Mouse (Mus musculus) mature B cell (primary cell): ENCODE results near the gene Fam50a.
"Not testable (repeated sequence)": the region's sequence is repeated elsewhere in the genome, so short reads cannot be mapped to it uniquely, and the experiment has no call there.

Experiments
- in situ Hi-C: fragments of 300-500 bp; cut with MboI; formaldehyde crosslinking; loops from 2 replicates; pipeline ENCODE4 v1.14.3; 2019

Fam50a gene

DNA sequence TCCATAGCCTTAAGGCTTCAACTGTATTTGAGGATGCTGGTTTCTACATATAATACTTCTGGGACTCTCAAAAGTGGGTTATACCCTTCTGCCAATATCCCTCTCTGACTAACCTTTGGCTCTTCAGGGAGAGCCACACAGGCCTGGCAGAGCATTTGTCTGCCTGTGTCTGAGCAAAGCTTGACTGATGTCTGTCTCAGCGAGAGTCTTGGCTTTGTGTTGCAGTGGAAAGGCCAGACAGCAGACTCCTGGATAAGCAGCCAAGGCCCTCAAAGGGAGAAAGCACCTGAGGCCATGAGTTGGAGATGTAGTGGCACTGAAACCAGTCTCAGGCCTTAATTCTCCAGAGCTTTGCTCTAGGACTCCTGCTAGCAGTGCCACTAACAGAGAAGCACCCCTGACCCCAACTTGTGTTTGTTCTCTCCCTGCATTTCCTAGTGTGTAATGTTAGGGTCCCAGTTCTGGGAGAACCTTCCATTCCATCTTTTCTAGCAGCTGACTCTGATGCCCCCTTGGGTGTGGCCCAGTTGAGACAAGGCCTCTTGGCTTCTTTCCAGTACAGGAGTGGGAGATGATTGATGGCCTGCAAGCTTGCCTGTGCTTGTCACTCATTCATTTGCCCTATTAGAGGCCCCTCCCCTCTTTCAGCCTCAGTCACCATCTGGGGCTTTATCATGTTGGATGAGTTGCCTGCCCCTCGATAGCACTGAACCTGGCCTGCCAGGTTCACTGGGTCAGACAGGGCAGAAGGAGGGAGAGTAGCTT lies 17.5 kb downstream of the Fam50a start:
- in situ Hi-C loops: no loop called here

GRCm38 (mm10) chrX:74352645-74353466 lies 40.0 kb downstream of the Fam50a start:
- in situ Hi-C loops: no loop called here

DNA sequence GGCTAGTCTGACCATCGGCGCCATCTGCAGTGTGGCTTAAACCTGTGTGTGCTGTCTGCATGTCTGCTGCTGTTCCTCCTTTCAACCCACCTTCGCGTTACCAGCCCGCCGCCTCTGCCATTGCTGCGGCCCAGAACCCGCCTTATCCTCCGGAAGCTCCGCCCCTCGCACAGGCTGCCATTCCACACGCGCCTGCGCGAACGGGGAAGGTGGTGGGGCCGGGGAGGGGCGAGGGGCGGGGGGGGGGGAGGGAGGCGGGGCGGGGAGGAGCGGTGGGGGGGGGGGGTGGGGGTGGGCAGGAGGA lies 40.6 kb downstream of the Fam50a start, which contains the start of gene Lage3:
Gene Lage3 (minus strand): TSS at position 152 of the 304 bp plus-strand sequence.
- in situ Hi-C loops: no loop called here

DNA sequence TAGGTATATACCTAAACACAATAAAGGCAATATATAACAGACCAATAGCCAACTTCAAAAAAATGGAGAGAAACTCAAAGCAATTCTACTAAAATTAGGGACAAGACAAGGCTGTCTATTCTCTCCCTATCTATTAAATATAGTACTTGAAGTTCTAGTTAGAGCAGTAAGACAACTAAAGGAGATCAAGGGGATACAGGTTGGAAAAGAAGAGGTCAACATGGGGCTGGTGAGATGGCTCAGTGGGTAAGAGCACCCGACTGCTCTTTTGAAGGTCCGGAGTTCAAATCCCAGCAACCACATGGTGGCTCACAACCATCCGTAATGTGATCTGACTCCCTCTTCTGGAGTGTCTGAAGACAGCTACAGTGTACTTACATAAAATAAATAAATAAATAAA lies 44.2 kb downstream of the Fam50a start:
- in situ Hi-C loops: not testable (repeated sequence)

DNA sequence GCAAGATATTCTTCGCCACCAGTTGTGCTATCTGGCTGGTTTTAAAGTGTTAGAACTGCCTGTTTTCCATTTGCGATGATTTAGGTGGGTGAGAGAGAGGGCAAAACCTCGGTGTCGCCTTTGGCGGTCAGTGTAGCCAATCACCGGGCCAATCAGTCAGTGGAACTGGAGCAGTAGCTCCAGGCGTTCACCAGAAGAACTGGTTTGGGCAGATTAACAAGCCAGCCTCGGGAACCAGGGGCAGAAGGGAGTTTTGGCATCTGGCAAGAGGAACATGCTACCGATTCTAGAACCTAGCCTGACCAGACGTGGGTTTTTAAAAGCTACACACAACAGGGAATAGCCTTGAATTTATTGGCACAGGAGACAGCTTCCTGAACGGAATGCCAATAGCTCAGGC lies 46.3 kb downstream of the Fam50a start:
- in situ Hi-C loops: no loop called here

- in situ Hi-C loops: no loop called here
Observed at GRCm38 (mm10) chrX:74367512-74367911, 54.7 kb downstream of the Fam50a start.

GRCm38 (mm10) chrX:74368209-74368909 lies 55.5 kb downstream of the Fam50a start:
- in situ Hi-C loops: no loop called here
